Mouse (Mus musculus): ENCODE results near the gene Ano1.

Ano1 gene

GRCm38 (mm10) chr7:144764537-144765282 is 12.9 kb upstream of the Ano1 start:
- peak in 1 of 2 experiments; percentile 10 for DNase-seq

- DNase-seq, result no peak
Observed at GRCm38 (mm10) chr7:144764013-144764412, 12.2 kb upstream of the Ano1 start.

- no peak for DNase-seq
Observed at GRCm38 (mm10) chr7:144762496-144763235, 10.9 kb upstream of the Ano1 start.

GRCm38 (mm10) chr7:144760228-144760627 is 8.5 kb upstream of the Ano1 start:
- no peak for DNase-seq

- DNase-seq, result no peak
Observed at GRCm38 (mm10) chr7:144759455-144759854, 7.7 kb upstream of the Ano1 start.

- DNase-seq, result no peak
Observed at GRCm38 (mm10) chr7:144755511-144756378, 4.0 kb upstream of the Ano1 start.

- DNase-seq, result peak; percentile 17 to 35
Observed at GRCm38 (mm10) chr7:144754722-144755121, 2.9 kb upstream of the Ano1 start.

- DNase-seq, result no peak
Observed at GRCm38 (mm10) chr7:144753657-144754031, 1.9 kb upstream of the Ano1 start.

GRCm38 (mm10) chr7:144752919-144753656 is 1.3 kb upstream of the Ano1 start:
- no peak for DNase-seq

- DNase-seq, result no peak
Observed at GRCm38 (mm10) chr7:144747756-144748155, 4.0 kb downstream of the Ano1 start.

- no peak for DNase-seq
Observed at GRCm38 (mm10) chr7:144746466-144746865, 5.3 kb downstream of the Ano1 start.

GRCm38 (mm10) chr7:144743874-144744273 is 7.9 kb downstream of the Ano1 start:
- DNase-seq, result no peak

- no peak for DNase-seq
Observed at GRCm38 (mm10) chr7:144740643-144741042, 11.1 kb downstream of the Ano1 start.

GRCm38 (mm10) chr7:144739810-144740209 is 12.0 kb downstream of the Ano1 start:
- no peak for DNase-seq

- no peak for DNase-seq
Observed at GRCm38 (mm10) chr7:144738357-144738798, 13.4 kb downstream of the Ano1 start.

GRCm38 (mm10) chr7:144731897-144732291 is 19.9 kb downstream of the Ano1 start:
- DNase-seq, result no peak

GRCm38 (mm10) chr7:144731182-144731896 is 20.4 kb downstream of the Ano1 start:
- DNase-seq, result no peak

- DNase-seq, result no peak
Observed at GRCm38 (mm10) chr7:144724283-144724682, 27.5 kb downstream of the Ano1 start.

- DNase-seq, result no peak
Observed at GRCm38 (mm10) chr7:144719956-144720355, 31.8 kb downstream of the Ano1 start.

- DNase-seq, result no peak
Observed at GRCm38 (mm10) chr7:144717736-144718135, 34.0 kb downstream of the Ano1 start.

- DNase-seq, result no peak
Observed at GRCm38 (mm10) chr7:144697870-144698269, 53.9 kb downstream of the Ano1 start.

Data from kidney, adult 8-10 months (tissue).